Mouse (Mus musculus): ENCODE data around the gene Spry2.

Gene Spry2

GRCm38 (mm10) chr14:105896791-105897568, at the start of gene Spry2:
Gene Spry2, minus strand, starts transcription at chr14:105896819.
- DNase-seq (ENCODE audit: inconsistent ontology term), result peak; percentile 97

GRCm38 (mm10) chr14:105941353-105941752, 44.7 kb upstream of the Spry2 start:
- no peak for DNase-seq (ENCODE audit: inconsistent ontology term)

GRCm38 (mm10) chr14:105926726-105927125, 30.1 kb upstream of the Spry2 start:
- DNase-seq (ENCODE audit: inconsistent ontology term), result no peak

- no peak for DNase-seq (ENCODE audit: inconsistent ontology term)
These were observed 28.7 kb upstream of the Spry2 start for GRCm38 (mm10) chr14:105925305-105925704.

GRCm38 (mm10) chr14:105924712-105925111, 28.1 kb upstream of the Spry2 start:
- peak; percentile 24 for DNase-seq (ENCODE audit: inconsistent ontology term)

GRCm38 (mm10) chr14:105922874-105923273, 26.3 kb upstream of the Spry2 start:
- peak; percentile 74 for DNase-seq (ENCODE audit: inconsistent ontology term)

GRCm38 (mm10) chr14:105922427-105922826, 25.8 kb upstream of the Spry2 start:
- no peak for DNase-seq (ENCODE audit: inconsistent ontology term)

GRCm38 (mm10) chr14:105921217-105921695, 24.6 kb upstream of the Spry2 start:
- no peak for DNase-seq (ENCODE audit: inconsistent ontology term)

- peak; percentile 79 for DNase-seq (ENCODE audit: inconsistent ontology term)
These were observed 24.0 kb upstream of the Spry2 start for GRCm38 (mm10) chr14:105920395-105921216.

GRCm38 (mm10) chr14:105907216-105907615, 10.6 kb upstream of the Spry2 start:
- DNase-seq (ENCODE audit: inconsistent ontology term), result no peak

GRCm38 (mm10) chr14:105905935-105906334, 9.3 kb upstream of the Spry2 start:
- no peak for DNase-seq (ENCODE audit: inconsistent ontology term)

GRCm38 (mm10) chr14:105905509-105905908, 8.9 kb upstream of the Spry2 start:
- no peak for DNase-seq (ENCODE audit: inconsistent ontology term)

- DNase-seq (ENCODE audit: inconsistent ontology term), result peak; percentile 11
These were observed 6.2 kb upstream of the Spry2 start for GRCm38 (mm10) chr14:105902807-105903206.

GRCm38 (mm10) chr14:105900841-105901240, 4.2 kb upstream of the Spry2 start:
- DNase-seq (ENCODE audit: inconsistent ontology term), result no peak

- DNase-seq (ENCODE audit: inconsistent ontology term), result no peak
These were observed 2.5 kb upstream of the Spry2 start for GRCm38 (mm10) chr14:105899116-105899515.

- peak; percentile 93 for DNase-seq (ENCODE audit: inconsistent ontology term)
These were observed 1.9 kb upstream of the Spry2 start for GRCm38 (mm10) chr14:105898266-105899111.

GRCm38 (mm10) chr14:105897569-105898101, 1.0 kb upstream of the Spry2 start:
- DNase-seq (ENCODE audit: inconsistent ontology term), result peak; percentile 92

GRCm38 (mm10) chr14:105895961-105896651, 513 bp downstream of the Spry2 start:
- DNase-seq (ENCODE audit: inconsistent ontology term), result peak; percentile 47

- peak; percentile 90 for DNase-seq (ENCODE audit: inconsistent ontology term)
These were observed 1.4 kb downstream of the Spry2 start for GRCm38 (mm10) chr14:105894971-105895873.

GRCm38 (mm10) chr14:105893623-105893995, 3.0 kb downstream of the Spry2 start:
- peak; percentile 67 for DNase-seq (ENCODE audit: inconsistent ontology term)

Data from Muller cell, postnatal 12 days (primary cell).